Mouse (Mus musculus) bone marrow macrophage, adult 2 months (primary cell): Measurements from ENCODE around the gene Snrpf. TPM values are rescaled to one million over a fixed set of nuclear protein-coding genes. Genes with fewer than 3 reads are reported as not detected.
A peak's percentile ranks its signal among the peaks of the same experiment; 100 is the strongest.

ENCODE experiments used
- H3K27ac ChIP-seq: 2 replicates; pipeline ENCODE4 v1.5.1; 2012; ENCODE audit warnings: low read depth, low read length; ENCODE audit not compliant: insufficient read depth
- H3K4me1 ChIP-seq: 2 replicates; pipeline ENCODE4 v1.6.1; 2012; ENCODE audit warnings: low read length; ENCODE audit not compliant: control insufficient read depth, insufficient read depth
- H3K4me3 ChIP-seq: 2 replicates; pipeline ENCODE4 v1.5.1; 2012; ENCODE audit warnings: mild to moderate bottlenecking, low read length, moderate library complexity; ENCODE audit not compliant: insufficient read depth
- CTCF ChIP-seq: IDR thresholded peaks from 2 replicates; pipeline ENCODE4 v1.5.1; 2012; ENCODE audit warnings: low read depth, mild to moderate bottlenecking, low read length, moderate library complexity
- POLR2A ChIP-seq: IDR thresholded peaks from 2 replicates; pipeline ENCODE4 v1.6.1; 2012; ENCODE audit warnings: mild to moderate bottlenecking, low read depth, low read length, borderline replicate concordance
- polyA plus RNA-seq: library from polyadenylated mRNA; stranded (reverse); fragments of >200 nt; gene quantifications from 2 replicates; pipeline ENCODE4 v1.2.4, GENCODE M21; 2012; ENCODE audit not compliant: missing spikeins, insufficient read depth, insufficient read length

The Snrpf gene
- polyA plus RNA-seq, 1 experiment, result 14.2 TPM

- H3K4me1 ChIP-seq, result no peaks in the 10 kb centered on the region
- no peak overlapping the region for H3K27ac ChIP-seq
- no peak overlapping the region for H3K4me3 ChIP-seq
- peak; percentile 12; the same call in 1 of the 2 replicates for TF ChIP-seq CTCF
- no peak for TF ChIP-seq POLR2A
Observed at GRCm38 (mm10) chr10:93611419-93612007, 22.0 kb upstream of the Snrpf start.

- no peak overlapping the region for H3K27ac ChIP-seq
- no peak for TF ChIP-seq CTCF
- TF ChIP-seq POLR2A, result no peak
- no peaks in the 10 kb centered on the region for H3K4me1 ChIP-seq
- H3K4me3 ChIP-seq, result no peak overlapping the region
Observed at GRCm38 (mm10) chr10:93610896-93611295, 21.4 kb upstream of the Snrpf start.

GRCm38 (mm10) chr10:93609236-93609635 is 19.7 kb upstream of the Snrpf start:
- H3K27ac ChIP-seq, result no peak overlapping the region
- no peak overlapping the region for H3K4me3 ChIP-seq
- TF ChIP-seq CTCF (no peak), POLR2A (no peak)
- no peaks in the 10 kb centered on the region for H3K4me1 ChIP-seq

GRCm38 (mm10) chr10:93608051-93608450 is 18.5 kb upstream of the Snrpf start:
- TF ChIP-seq POLR2A, result no peak
- no peak for TF ChIP-seq CTCF
- Histone ChIP-seq H3K27ac (no peak overlapping the region), H3K4me1 (no peaks in the 10 kb centered on the region), H3K4me3 (no peak overlapping the region)

GRCm38 (mm10) chr10:93606326-93606725 is 16.8 kb upstream of the Snrpf start:
- no peak for TF ChIP-seq POLR2A
- TF ChIP-seq CTCF, result no peak
- Histone ChIP-seq H3K4me1 (no peaks in the 10 kb centered on the region), H3K4me3 (no peak overlapping the region), H3K27ac (no peak overlapping the region)

- TF ChIP-seq CTCF (no peak), POLR2A (no peak)
- Histone ChIP-seq H3K27ac (no peak overlapping the region), H3K4me3 (no peak overlapping the region), H3K4me1 (no peaks in the 10 kb centered on the region)
Observed at GRCm38 (mm10) chr10:93603256-93603655, 13.8 kb upstream of the Snrpf start.

GRCm38 (mm10) chr10:93602309-93602708 is 12.8 kb upstream of the Snrpf start:
- Histone ChIP-seq H3K4me1 (no peaks in the 10 kb centered on the region), H3K27ac (no peak overlapping the region), H3K4me3 (no peak overlapping the region)
- TF ChIP-seq POLR2A (no peak), CTCF (no peak)

- no peak for TF ChIP-seq CTCF
- TF ChIP-seq POLR2A, result no peak
- Histone ChIP-seq H3K27ac (no peak overlapping the region), H3K4me3 (no peak overlapping the region), H3K4me1 (0 out of 2 replicates have a peak, but pooled peaks cover 2% of the 10 kb centered on the region)
Observed at GRCm38 (mm10) chr10:93596641-93597040, 7.1 kb upstream of the Snrpf start.

- TF ChIP-seq CTCF (no peak), POLR2A (no peak)
- Histone ChIP-seq H3K4me1 (0 out of 2 replicates have a peak, but pooled peaks cover 2% of the 10 kb centered on the region), H3K27ac (no peak overlapping the region), H3K4me3 (no peak overlapping the region)
Observed at GRCm38 (mm10) chr10:93595831-93596230, 6.3 kb upstream of the Snrpf start.

- H3K4me3 ChIP-seq, result peak overlapping the region; percentile 50
- peaks cover 5% of the 10 kb centered on the region; the same call in 1 of the 2 replicates for H3K4me1 ChIP-seq
- no peak overlapping the region for H3K27ac ChIP-seq
- TF ChIP-seq CTCF (0 out of 2 replicates have a peak, but pooled peaks have one; percentile 23), POLR2A (no peak)
Observed at GRCm38 (mm10) chr10:93594022-93594482, 4.5 kb upstream of the Snrpf start.
